Mouse (Mus musculus) lung, embryonic 15.5 days (tissue): Measurements from ENCODE around the gene 2510039O18Rik. TPM values are rescaled to one million over a fixed set of nuclear protein-coding genes. Genes with fewer than 3 reads are reported as not detected.
A peak's percentile ranks its signal among the peaks of the same experiment; 100 is the strongest.

Experiments
- ATAC-seq: fragments of 200-750 bp; cut with Nextera tagmentation; 2 replicates; pipeline ENCODE4 v1.8.0; 2017; ENCODE audit warnings: moderate number of reproducible peaks, borderline replicate concordance; ENCODE audit not compliant: low FRiP score, low TSS enrichment; ENCODE audit errors: extremely low read depth
- H3K27ac ChIP-seq: fragments of 300-500 bp; sonication (generic); 2 replicates; pipeline ENCODE4 v1.5.1; 2015; ENCODE audit warnings: moderate library complexity, mild to moderate bottlenecking, inconsistent platforms
- H3K27me3 ChIP-seq: fragments of 300-500 bp; sonication (generic); 2 replicates; pipeline ENCODE4 v1.6.1; 2015; ENCODE audit warnings: inconsistent platforms
- H3K36me3 ChIP-seq: fragments of 300-500 bp; sonication (generic); 2 replicates; pipeline ENCODE4 v1.6.1; 2015; ENCODE audit warnings: inconsistent platforms
- H3K4me1 ChIP-seq: fragments of 300-500 bp; sonication (generic); 2 replicates; pipeline ENCODE4 v1.6.1; 2015; ENCODE audit warnings: inconsistent platforms
- H3K4me2 ChIP-seq: fragments of 300-500 bp; sonication (generic); 2 replicates; pipeline ENCODE4 v1.6.1; 2015; ENCODE audit warnings: inconsistent platforms, mild to moderate bottlenecking, moderate library complexity
- H3K4me3 ChIP-seq: fragments of 300-500 bp; sonication (generic); 2 replicates; pipeline ENCODE4 v1.5.1; 2015; ENCODE audit warnings: mild to moderate bottlenecking, inconsistent platforms
- H3K9ac ChIP-seq: fragments of 300-500 bp; sonication (generic); 2 replicates; pipeline ENCODE4 v1.6.1; 2015; ENCODE audit warnings: inconsistent platforms
- H3K9me3 ChIP-seq: fragments of 300-500 bp; sonication (generic); 2 replicates; pipeline ENCODE4 v1.6.1; 2016; ENCODE audit warnings: inconsistent platforms
- WGBS: fragments of 180-500 bp; shearing (Covaris S2); methylation state at CpG from one replicate; pipeline ENCODE4 v1.1.7; 2015; 5-methylcytosine and 5-hydroxymethylcytosine counted together
- polyA plus RNA-seq: library from polyadenylated mRNA; unstranded; fragments of >200 nt; fragmentation: Nextera tagmentation; extraction: Ambion mirVana; gene quantifications from 2 replicates; pipeline ENCODE4 v1.2.1, GENCODE M21; 2015

The 2510039O18Rik gene
- 15.4 and 17.0 TPM in 2 replicates for polyA plus RNA-seq

- ATAC-seq: peak; percentile 60
- Histone ChIP-seq H3K4me1 (peaks cover 48% of the 10 kb centered on the region), H3K36me3 (peaks cover 13% of the 10 kb centered on the region), H3K27me3 (no peaks in the 10 kb centered on the region), H3K9ac (peak within 1 kb of the TSS; percentile 78), H3K4me2 (peak within 1 kb of the TSS; percentile 97), H3K9me3 (no peaks in the 10 kb centered on the region), H3K27ac (peak within 1 kb of the TSS; percentile 93), H3K4me3 (peak within 1 kb of the TSS; percentile 92)
- WGBS: under 1% methylated on average over 33 of the region's 35 CpGs
Observed at GRCm38 (mm10) chr4:147940576-147941044, at the start of gene 2510039O18Rik. 2510039O18Rik (plus strand) TSS chr4:147940895.

GRCm38 (mm10) chr4:147895815-147896330, 44.8 kb upstream of the 2510039O18Rik start:
- Histone ChIP-seq H3K4me3 (no peak overlapping the region), H3K27me3 (no peaks in the 10 kb centered on the region), H3K4me1 (no peaks in the 10 kb centered on the region), H3K27ac (no peak overlapping the region), H3K4me2 (no peak overlapping the region), H3K36me3 (peaks cover 67% of the 10 kb centered on the region), H3K9me3 (no peaks in the 10 kb centered on the region), H3K9ac (no peak overlapping the region)
- WGBS: 89% methylated on average over 4 of the region's 4 CpGs
- ATAC-seq: no peak

- H3K27me3 ChIP-seq: no peaks in the 10 kb centered on the region
- no peaks in the 10 kb centered on the region for H3K9me3 ChIP-seq
- no peak overlapping the region for H3K27ac ChIP-seq
- no peak overlapping the region for H3K9ac ChIP-seq
- 48% methylated on average over 1 of the region's 1 CpGs for WGBS
- H3K4me3 ChIP-seq: no peak overlapping the region
- ATAC-seq: no peak
- H3K36me3 ChIP-seq: peaks cover 62% of the 10 kb centered on the region
- no peaks in the 10 kb centered on the region for H3K4me1 ChIP-seq
- no peak overlapping the region for H3K4me2 ChIP-seq
Observed at GRCm38 (mm10) chr4:147896411-147896810, 44.3 kb upstream of the 2510039O18Rik start.

GRCm38 (mm10) chr4:147897348-147897747, 43.3 kb upstream of the 2510039O18Rik start:
- Histone ChIP-seq H3K27ac (no peak overlapping the region), H3K4me2 (no peak overlapping the region)

GRCm38 (mm10) chr4:147900452-147900851, 40.2 kb upstream of the 2510039O18Rik start:
- 83% methylated on average over 7 of the region's 7 CpGs for WGBS
- Histone ChIP-seq H3K27me3 (no peaks in the 10 kb centered on the region), H3K9me3 (no peaks in the 10 kb centered on the region), H3K36me3 (peaks cover 37% of the 10 kb centered on the region), H3K4me1 (peaks cover 11% of the 10 kb centered on the region), H3K27ac (no peak overlapping the region), H3K4me2 (no peak overlapping the region), H3K9ac (no peak overlapping the region), H3K4me3 (no peak overlapping the region)
- ATAC-seq: no peak

More at GRCm38 (mm10) chr4:147897348-147897747, 43.3 kb upstream of the 2510039O18Rik start:
- H3K9me3 ChIP-seq: no peaks in the 10 kb centered on the region
- no peak overlapping the region for H3K4me3 ChIP-seq
- H3K36me3 ChIP-seq: peaks cover 53% of the 10 kb centered on the region
- no peak overlapping the region for H3K9ac ChIP-seq
- no peak for ATAC-seq
- 81% methylated on average over 3 of the region's 3 CpGs for WGBS
- no peaks in the 10 kb centered on the region for H3K4me1 ChIP-seq
- H3K27me3 ChIP-seq: no peaks in the 10 kb centered on the region

GRCm38 (mm10) chr4:147902906-147903500, 37.7 kb upstream of the 2510039O18Rik start:
- 89% methylated on average over 12 of the region's 12 CpGs for WGBS
- Histone ChIP-seq H3K9ac (no peak overlapping the region), H3K27ac (no peak overlapping the region), H3K4me1 (peaks cover 11% of the 10 kb centered on the region), H3K9me3 (no peaks in the 10 kb centered on the region), H3K36me3 (peaks cover 19% of the 10 kb centered on the region), H3K27me3 (no peaks in the 10 kb centered on the region), H3K4me3 (no peak overlapping the region), H3K4me2 (no peak overlapping the region)
- no peak for ATAC-seq

- ATAC-seq: no peak
- Histone ChIP-seq H3K4me3 (peak overlapping the region; percentile 98), H3K27me3 (no peaks in the 10 kb centered on the region), H3K4me2 (peak overlapping the region; percentile 63), H3K9me3 (no peaks in the 10 kb centered on the region), H3K4me1 (peaks cover 11% of the 10 kb centered on the region), H3K36me3 (peaks cover 13% of the 10 kb centered on the region), H3K9ac (peak overlapping the region; percentile 92), H3K27ac (no peak overlapping the region)
- WGBS: 75% methylated on average over 3 of the region's 3 CpGs
Observed at GRCm38 (mm10) chr4:147903601-147904000, 37.1 kb upstream of the 2510039O18Rik start.

- Histone ChIP-seq H3K9me3 (no peaks in the 10 kb centered on the region), H3K27me3 (no peaks in the 10 kb centered on the region), H3K4me1 (peaks cover 11% of the 10 kb centered on the region), H3K4me2 (peak within 1 kb of the TSS; percentile 70), H3K36me3 (peaks cover 5% of the 10 kb centered on the region), H3K9ac (peak within 1 kb of the TSS; percentile 92), H3K4me3 (peak within 1 kb of the TSS; percentile 98), H3K27ac (peak within 1 kb of the TSS; percentile 80)
- peak; percentile 96 for ATAC-seq
- WGBS: under 1% methylated on average over 57 of the region's 59 CpGs
Observed at GRCm38 (mm10) chr4:147904313-147905089, 36.2 kb upstream of the 2510039O18Rik start, which contains the start of gene Mfn2. Mfn2 (minus strand) TSS chr4:147904704.

GRCm38 (mm10) chr4:147905090-147905659, 35.5 kb upstream of the 2510039O18Rik start:
- H3K9ac ChIP-seq: peak overlapping the region; percentile 92; the same call in 1 of the 2 replicates
- H3K27ac ChIP-seq: no peak overlapping the region
- no peaks in the 10 kb centered on the region for H3K27me3 ChIP-seq
- peak overlapping the region; percentile 98 for H3K4me3 ChIP-seq
- peak; percentile 12; the same call in 1 of the 2 replicates for ATAC-seq
- H3K36me3 ChIP-seq: no peaks in the 10 kb centered on the region; the same call in 1 of the 2 replicates
- 1% methylated on average over 8 of the region's 8 CpGs for WGBS
- H3K4me1 ChIP-seq: peaks cover 11% of the 10 kb centered on the region
- peak overlapping the region; percentile 70 for H3K4me2 ChIP-seq
- no peaks in the 10 kb centered on the region for H3K9me3 ChIP-seq

GRCm38 (mm10) chr4:147906230-147906629, 34.5 kb upstream of the 2510039O18Rik start:
- H3K9me3 ChIP-seq: no peaks in the 10 kb centered on the region
- WGBS: 80% methylated on average over 5 of the region's 5 CpGs
- no peak overlapping the region for H3K4me2 ChIP-seq
- H3K27me3 ChIP-seq: no peaks in the 10 kb centered on the region
- H3K4me3 ChIP-seq: no peak overlapping the region
- peaks cover 11% of the 10 kb centered on the region for H3K4me1 ChIP-seq
- H3K9ac ChIP-seq: no peak overlapping the region
- H3K27ac ChIP-seq: no peak overlapping the region
- no peaks in the 10 kb centered on the region for H3K36me3 ChIP-seq
- no peak for ATAC-seq

GRCm38 (mm10) chr4:147909486-147909885, 31.2 kb upstream of the 2510039O18Rik start:
- Histone ChIP-seq H3K9me3 (no peaks in the 10 kb centered on the region), H3K27ac (no peak overlapping the region), H3K36me3 (peaks cover 5% of the 10 kb centered on the region; the same call in 1 of the 2 replicates), H3K4me1 (peaks cover 4% of the 10 kb centered on the region), H3K9ac (no peak overlapping the region), H3K27me3 (no peaks in the 10 kb centered on the region), H3K4me3 (no peak overlapping the region), H3K4me2 (no peak overlapping the region)
- 73% methylated on average over 5 of the region's 5 CpGs for WGBS
- ATAC-seq: no peak
